Mouse (Mus musculus) thymus, postnatal 14 days (tissue): ENCODE measurements around the gene Mrpl20.

Source experiments
- DNase-seq: peaks from one replicate; pipeline ENCODE4 v3.0.0; 2021

The Mrpl20 gene

DNA sequence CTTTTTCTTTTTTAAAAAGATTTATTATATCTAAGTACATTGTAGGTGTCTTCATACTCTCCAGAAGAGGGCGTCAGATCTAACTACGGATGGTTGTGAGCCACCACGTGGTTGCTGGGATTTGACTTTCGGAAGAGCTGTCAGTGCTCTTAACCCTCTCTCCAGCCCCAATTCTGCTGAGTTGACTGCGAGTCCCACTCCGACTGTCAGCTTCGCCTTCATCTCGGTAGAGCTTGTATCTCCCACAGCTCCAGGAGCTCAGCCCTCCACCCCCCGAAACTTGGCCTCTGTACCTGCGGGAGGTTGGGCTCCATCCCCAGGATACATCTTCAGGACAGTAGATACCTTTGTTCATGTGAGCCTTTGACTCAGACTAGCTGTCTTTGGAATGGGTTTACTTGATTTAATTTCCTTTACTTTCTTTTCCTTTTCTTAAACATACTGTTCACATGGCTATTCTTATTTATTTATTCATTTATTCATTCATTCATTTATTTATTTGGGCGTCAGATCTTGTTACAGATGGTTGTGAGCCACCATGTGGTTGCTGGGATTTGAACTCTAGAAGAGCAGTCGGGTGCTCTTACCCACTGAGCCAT, at the start of gene Mrpl20:
Gene Mrpl20 (plus strand): TSS at position 138 of the 599 bp plus-strand sequence.
- peak; percentile 22 for DNase-seq

GRCm38 (mm10) chr4:155757011-155757410, 45.7 kb upstream of the Mrpl20 start:
- no peak for DNase-seq

GRCm38 (mm10) chr4:155759862-155760612, 42.6 kb upstream of the Mrpl20 start:
- DNase-seq, result peak; percentile 56

DNA sequence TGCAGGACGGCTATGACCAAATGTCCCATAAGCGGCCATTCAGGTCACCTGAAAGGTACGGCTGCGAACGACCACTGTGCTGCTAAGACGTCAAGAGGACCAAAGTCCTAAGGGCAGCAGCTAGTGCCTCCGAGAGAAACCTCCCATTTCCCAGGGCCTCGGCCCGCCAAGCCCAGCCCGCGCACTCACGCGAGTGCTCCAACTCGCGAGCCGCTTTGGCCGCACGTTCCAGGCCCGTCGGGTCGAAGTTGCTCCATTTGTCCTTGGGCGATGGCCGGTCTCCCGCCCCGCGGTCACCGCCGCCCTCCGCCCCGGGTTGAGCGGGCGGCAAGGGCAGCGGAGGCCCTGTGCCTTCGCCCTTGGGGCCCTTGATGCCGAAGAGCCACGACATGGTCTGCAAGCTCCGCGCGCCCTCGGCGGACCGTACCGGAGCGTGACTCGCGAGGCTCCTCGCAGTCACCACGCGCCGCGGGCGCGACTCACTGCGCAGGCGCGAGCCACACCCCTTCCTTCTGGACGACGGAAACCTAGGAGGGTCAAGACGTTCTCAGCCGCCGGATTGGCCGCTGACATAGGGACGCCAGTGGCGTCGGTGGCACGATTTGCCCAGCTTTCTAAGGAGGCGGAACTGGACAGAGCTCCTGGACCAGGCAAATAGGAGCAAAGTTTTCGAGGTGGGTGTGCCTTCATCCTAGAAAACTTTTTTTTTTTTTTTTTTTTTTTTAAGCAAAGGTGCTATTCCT, 41.9 kb upstream of the Mrpl20 start, which contains the start of gene Atad3a:
Gene Atad3a (minus strand): TSS at position 481 of the 743 bp plus-strand sequence.
- peak; percentile 96 for DNase-seq

DNA sequence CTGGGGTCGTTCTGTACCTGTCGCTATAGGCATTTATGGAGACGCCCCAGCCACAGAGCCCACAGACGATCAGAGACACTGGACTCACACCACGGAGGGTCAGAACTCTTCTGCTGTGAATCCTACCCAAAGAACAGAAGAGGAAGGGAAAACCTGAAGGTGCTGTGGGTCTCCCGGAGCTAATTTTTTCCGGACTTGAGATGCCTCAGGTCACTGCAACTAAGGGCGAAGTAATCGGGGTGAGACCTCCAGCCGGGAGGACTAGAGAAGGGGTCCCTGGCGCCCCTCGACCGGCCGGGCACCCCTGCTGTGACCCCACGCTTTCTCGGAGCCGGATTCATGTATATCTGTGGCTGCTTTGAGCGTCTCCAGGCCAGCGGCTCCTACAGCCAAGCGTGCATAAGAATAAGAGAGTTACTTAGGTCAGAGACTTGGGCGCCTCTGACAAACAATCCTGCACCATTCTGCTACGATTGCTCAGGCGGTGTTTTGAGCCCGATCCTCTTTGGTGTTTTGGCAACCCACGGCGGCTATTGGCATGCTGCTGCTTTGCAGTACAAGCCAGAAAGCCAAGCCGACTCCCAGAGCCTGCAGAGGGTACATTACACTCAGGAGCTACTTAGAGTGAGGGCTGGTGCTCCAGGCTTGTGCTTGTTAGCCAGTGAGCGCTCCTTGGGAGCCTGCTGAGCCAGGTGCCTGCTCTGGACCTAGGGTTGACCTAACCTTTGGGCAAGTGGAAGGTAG, 41.1 kb upstream of the Mrpl20 start:
- DNase-seq, result peak; percentile 18

DNA sequence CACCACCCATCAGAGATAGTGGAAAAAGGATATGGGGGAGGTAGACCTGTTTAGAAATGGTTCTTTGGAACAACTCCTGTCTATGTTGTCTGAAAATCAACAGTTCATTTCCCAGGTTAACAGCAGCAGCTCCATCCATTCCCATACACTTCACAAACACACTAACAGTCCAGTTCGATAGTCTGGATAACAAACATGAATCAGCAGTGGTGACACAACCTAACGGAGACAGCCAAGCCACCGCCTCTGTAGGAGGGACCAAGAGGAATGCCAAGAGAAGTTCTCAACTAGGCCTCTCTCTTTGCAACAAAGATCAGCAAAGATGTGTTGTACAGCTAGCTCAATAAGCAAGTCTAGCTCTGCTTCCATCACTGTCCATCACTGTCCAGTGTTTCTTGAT, 40.3 kb upstream of the Mrpl20 start:
- DNase-seq, result no peak

DNA sequence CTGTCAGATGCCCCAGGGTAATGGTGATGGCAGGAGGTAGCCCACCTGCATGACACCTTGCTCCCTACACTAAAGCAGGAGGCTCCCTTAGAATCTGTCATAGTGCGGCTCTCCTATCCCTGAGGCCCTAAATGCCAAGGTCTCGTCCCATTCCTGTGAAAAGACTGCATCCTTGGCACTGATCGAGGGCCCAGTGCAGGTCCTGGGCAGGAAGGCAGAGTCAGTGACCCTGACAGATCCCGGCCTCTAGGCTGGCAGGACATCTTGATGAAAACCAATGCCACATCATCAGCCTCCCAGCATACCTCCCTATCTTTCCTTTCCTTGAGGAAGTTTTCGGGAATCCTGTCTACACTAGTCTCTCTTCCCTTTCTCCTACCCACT, 33.2 kb upstream of the Mrpl20 start:
- no peak for DNase-seq

- peak; percentile 85 for DNase-seq
Observed at GRCm38 (mm10) chr4:155769880-155770512, 32.7 kb upstream of the Mrpl20 start.

DNA sequence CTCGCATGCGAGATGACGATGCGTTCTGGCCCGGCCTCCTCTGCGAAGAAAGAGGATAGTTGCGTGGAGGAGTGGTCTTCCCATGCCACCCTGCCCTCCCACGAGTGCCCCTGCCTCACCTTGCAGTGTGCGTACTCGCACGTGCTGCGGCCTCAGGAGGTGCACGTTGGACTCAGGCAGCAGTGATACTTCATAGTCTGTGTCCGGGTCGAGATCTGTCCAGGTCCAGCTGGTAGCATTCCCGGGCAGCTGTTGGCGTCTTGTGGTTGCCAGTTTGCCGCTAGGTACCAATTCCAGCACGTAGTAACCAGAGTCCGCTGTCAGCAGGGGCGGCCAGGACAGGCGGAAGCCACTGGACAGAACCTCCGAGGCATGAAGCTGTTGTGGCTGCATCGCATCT, 32.1 kb upstream of the Mrpl20 start:
- DNase-seq, result no peak

GRCm38 (mm10) chr4:155771706-155772105, 31.0 kb upstream of the Mrpl20 start:
- no peak for DNase-seq

- no peak for DNase-seq
Observed at GRCm38 (mm10) chr4:155772786-155773185, 29.9 kb upstream of the Mrpl20 start.

DNA sequence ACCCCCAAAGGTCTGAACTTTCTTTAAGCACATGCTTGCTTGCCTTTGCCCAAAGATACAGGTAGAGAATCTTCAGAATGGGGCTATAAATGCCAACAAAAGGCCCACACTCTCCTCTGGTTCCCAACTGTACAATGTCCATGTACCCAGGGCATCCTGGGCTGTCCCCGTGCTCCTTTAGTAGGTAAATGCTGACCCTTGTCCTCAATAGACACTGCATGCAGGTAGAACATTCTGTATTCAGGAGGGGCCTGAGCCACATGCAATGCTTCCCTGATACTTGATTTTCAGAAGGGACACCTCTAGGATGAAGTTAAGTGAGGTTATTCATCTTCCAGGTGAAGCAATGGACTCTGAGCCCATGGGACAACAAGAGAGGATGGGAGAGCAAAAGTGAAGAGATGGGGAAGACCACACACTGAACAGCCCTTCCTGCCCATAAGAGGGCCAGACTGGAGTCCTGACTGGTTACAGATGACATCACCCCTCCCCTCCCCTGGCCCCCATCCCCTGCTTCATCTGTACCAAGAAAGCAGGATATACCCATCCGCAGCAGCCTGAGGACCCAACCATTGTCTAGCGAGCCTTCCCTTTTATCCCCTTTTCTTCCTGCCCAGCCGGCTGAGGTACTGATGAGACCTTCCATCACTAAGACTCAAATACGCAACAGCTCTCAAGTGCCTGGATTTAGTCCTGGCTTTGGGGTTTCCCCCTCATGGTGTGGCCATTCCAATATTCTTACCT, 29.2 kb upstream of the Mrpl20 start:
- no peak for DNase-seq

GRCm38 (mm10) chr4:155774280-155774754, 28.4 kb upstream of the Mrpl20 start, which contains the start of gene Vwa1:
Vwa1 (minus strand) TSS chr4:155774698.
- DNase-seq, result peak; percentile 91

DNA sequence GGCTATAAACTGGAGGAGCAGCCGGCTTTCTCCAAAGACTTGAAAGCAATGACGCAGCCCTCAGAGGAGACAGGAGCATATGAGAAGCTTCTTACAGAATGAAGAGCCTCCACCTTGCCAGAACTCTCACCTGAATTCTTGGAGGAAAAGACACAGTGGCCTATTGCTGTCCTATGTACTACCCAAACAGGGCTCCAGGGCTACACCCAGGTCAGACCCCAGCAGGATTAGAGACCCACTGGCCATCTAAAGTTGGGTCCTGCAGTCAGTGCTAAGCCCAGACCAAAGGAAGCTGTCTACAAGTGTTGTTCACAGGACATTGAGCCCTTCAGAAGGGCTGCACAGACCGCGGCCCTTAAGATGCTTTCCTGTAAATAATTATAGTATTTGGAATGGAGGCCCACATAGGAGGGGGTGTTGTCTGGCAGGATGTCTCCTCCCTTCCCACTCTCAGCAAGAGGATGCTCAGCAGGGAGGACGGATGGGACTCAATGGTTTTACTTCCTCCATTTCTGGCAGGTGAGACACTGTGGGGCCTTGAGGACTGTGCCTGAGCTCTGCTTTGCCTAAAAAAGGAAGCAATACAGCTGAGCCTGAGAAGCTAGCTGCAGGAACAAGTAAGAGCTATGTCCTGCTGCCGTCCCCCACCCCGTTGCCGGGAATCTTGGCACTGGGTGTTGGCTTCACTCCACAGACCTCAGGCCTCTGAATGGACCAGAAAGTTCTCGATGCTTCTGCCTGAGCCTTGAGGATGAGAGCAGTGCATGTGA, 27.5 kb upstream of the Mrpl20 start:
- no peak for DNase-seq

DNA sequence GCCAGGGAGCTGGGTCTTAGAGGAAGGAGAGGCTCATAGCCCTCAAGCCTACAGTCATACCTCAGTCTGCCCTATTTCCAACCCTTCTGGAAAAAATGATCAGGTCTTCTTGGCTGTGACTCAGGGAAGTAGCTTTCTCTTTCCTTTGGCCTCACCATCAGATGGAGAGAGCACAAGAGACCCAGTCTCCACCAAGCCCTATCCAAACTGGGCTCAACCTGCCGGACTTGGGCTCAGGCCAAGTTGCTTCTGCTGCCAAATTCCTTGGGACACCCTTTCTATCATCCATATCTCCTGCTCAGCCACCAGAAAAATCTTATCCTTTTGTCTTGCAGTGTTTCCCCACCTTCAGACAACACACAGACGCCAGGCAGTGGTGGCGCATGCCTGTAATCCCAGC, 26.8 kb upstream of the Mrpl20 start:
- no peak for DNase-seq

GRCm38 (mm10) chr4:155776704-155777335, 25.9 kb upstream of the Mrpl20 start:
- no peak for DNase-seq

DNA sequence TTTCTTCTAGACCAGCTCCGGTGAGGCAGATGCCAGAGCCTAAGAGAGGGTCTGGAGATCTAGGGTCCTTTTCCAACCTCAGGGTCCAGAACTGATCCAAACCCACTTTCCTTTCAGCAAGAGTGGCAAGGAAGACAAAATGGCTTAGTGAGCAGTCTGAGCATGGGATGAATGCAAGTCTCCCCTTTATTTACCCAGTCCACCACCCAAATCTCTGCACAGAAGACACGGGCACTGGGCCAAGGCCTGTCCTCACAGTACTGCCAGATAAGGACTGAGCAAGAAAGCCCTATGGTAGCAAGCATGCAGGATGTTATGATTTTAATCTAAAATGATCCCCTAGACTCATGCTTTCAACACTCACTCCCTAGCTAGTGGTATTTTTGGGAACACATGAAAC, 24.9 kb upstream of the Mrpl20 start:
- DNase-seq, result no peak

DNA sequence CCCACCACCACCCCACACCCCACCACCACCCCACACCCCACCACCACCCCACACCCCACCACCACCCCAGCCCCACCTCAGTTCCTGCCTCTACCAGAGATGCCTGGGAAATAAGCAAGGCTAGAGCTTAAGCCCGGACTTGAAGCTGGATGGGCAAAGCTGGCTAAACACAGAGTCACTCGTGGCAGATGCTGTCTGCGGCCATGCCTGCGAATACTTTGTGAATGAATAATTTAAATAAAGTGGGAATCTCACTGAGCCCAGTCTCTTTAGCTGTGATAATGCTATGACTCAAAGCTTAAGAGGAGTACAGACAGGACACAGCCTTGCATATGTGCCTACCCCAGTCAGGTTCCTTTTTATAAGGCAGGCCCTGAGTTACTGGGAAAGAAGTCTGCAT, 23.2 kb upstream of the Mrpl20 start:
- no peak for DNase-seq

DNA sequence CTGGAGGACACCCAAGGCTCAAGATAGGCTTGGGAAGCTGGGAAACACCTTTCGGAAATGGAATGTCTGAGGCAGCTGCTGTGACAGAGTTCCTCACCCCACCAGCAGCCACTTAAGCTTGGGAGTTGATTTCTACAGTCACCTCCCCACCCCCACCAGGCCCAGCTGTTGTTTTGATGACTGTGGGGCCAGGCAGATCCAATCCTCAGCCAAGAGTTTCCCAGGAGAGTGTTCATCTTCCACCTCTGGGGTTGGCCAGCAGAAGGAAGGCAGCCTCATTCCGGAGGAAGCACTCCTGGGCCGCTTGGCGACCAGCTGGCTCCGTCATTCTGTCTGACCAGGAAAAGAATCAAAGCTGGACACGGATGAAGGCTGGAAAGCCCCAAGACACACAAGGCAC, 21.8 kb upstream of the Mrpl20 start:
- no peak for DNase-seq

- DNase-seq, result no peak
Observed at GRCm38 (mm10) chr4:155783486-155784080, 19.1 kb upstream of the Mrpl20 start.
